Mouse (Mus musculus) intestine, embryonic 16.5 days (tissue): ENCODE measurements around the gene Fancg. TPM values are rescaled to one million over a fixed set of nuclear protein-coding genes. Genes with fewer than 3 reads are reported as not detected.
A peak's percentile ranks its signal among the peaks of the same experiment; 100 is the strongest.

Experiments
- ATAC-seq: fragments of 200-750 bp; cut with Nextera tagmentation; 2 replicates; pipeline ENCODE4 v1.8.0; 2017; ENCODE audit warnings: moderate TSS enrichment, moderate library complexity
- H3K27ac ChIP-seq: fragments of 300-500 bp; sonication (generic); 2 replicates; pipeline ENCODE4 v1.5.1; 2014; ENCODE audit warnings: mild to moderate bottlenecking, low read length
- H3K27me3 ChIP-seq: fragments of 300-500 bp; sonication (generic); replicated peaks from 2 replicates; pipeline ENCODE4 v1.6.1; 2014; ENCODE audit warnings: low read length, control low read depth, mixed read lengths; ENCODE audit not compliant: control insufficient read depth, insufficient read depth
- H3K36me3 ChIP-seq: fragments of 300-500 bp; sonication (generic); 2 replicates; pipeline ENCODE4 v1.6.1; 2014; ENCODE audit warnings: low read length, control low read depth; ENCODE audit not compliant: control insufficient read depth, insufficient read depth
- H3K4me1 ChIP-seq: fragments of 300-500 bp; sonication (generic); 2 replicates; pipeline ENCODE4 v1.6.1; 2014; ENCODE audit warnings: low read length, control low read depth, mixed read lengths; ENCODE audit not compliant: control insufficient read depth, insufficient read depth
- H3K4me2 ChIP-seq: fragments of 300-500 bp; sonication (generic); 2 replicates; pipeline ENCODE4 v1.6.1; 2014; ENCODE audit warnings: low read depth, low read length, control low read depth
- H3K4me3 ChIP-seq: fragments of 300-500 bp; sonication (generic); 2 replicates; pipeline ENCODE4 v1.5.1; 2014; ENCODE audit warnings: mild to moderate bottlenecking, low read length
- H3K9ac ChIP-seq: fragments of 300-500 bp; sonication (generic); 2 replicates; pipeline ENCODE4 v1.6.1; 2014; ENCODE audit warnings: low read depth, low read length
- H3K9me3 ChIP-seq: fragments of 300-500 bp; sonication (generic); 2 replicates; pipeline ENCODE4 v1.6.1; 2016; ENCODE audit warnings: low read length, control low read depth; ENCODE audit not compliant: control insufficient read depth
- WGBS: fragments of 180-500 bp; shearing (Covaris S2); extraction: QIAGEN DNeasy Blood & Tissue Kit; methylation state at CpG from one replicate; pipeline ENCODE4 v1.1.7; 2014; 5-methylcytosine and 5-hydroxymethylcytosine counted together
- polyA plus RNA-seq: library from polyadenylated mRNA; unstranded; fragments of >200 nt; fragmentation: Nextera tagmentation; extraction: Ambion mirVana; gene quantifications from 2 replicates; pipeline ENCODE4 v1.2.1, GENCODE M21; 2015

Fancg gene
- polyA plus RNA-seq, result 16.1 and 16.2 TPM in 2 replicates

DNA sequence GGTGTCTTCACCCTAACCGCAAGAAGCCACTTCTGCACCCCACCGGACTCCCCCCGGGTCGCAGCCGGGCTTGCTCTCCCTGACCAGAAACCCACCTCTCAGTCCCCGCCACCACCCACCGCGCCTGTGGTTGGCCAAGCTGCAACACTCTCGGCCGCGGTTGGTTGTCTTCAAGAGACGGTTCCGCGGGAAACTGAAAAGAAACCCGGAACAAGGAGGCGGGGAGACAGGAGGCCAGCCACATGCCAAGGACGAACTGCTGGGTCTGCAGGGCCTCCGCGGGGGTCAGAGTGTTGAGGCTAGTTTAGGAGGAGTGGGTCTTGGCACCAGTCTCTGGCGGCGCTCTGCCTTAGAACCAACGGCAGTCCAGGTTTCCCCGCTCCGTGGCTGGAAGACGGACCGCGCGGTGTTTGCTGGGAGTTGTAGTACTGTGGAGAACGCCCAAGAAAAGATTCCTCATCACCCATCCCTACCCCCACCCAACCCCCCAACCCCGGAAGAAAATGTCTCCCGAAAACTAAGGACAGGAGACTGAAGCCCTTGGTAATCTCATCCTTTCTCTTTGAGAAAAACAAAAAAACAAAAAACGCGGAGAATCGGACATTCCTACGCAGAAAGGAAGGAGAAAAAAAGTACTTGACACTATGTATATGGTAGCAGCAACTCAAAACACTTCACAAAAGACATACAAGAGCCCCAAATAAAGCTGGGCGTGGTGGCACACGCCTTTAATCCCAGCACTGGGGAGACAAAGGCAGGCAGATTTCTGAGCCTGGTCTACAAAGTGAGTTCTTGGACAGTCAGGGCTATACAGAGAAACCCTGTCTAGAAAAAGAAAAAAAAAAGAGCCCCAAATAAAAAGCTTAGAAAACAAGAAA lies at the start of gene Fancg:
Gene Fancg (minus strand): TSS at position 346 of the 878 bp plus-strand sequence.
- 1% methylated on average over 37 of the region's 37 CpGs for WGBS
- no peaks in the 10 kb centered on the region for H3K27me3 ChIP-seq
- H3K4me3 ChIP-seq, result peak within 1 kb of the TSS; percentile 85
- H3K4me1 ChIP-seq, result 0 out of 2 replicates have a peak, but pooled peaks cover 3% of the 10 kb centered on the region
- peak within 1 kb of the TSS; percentile 79 for H3K4me2 ChIP-seq
- peak within 1 kb of the TSS; percentile 78 for H3K9ac ChIP-seq
- ATAC-seq, result peak; percentile 92
- H3K27ac ChIP-seq, result no peak within 1 kb of the TSS
- no peaks in the 10 kb centered on the region for H3K36me3 ChIP-seq
- no peaks in the 10 kb centered on the region for H3K9me3 ChIP-seq

DNA sequence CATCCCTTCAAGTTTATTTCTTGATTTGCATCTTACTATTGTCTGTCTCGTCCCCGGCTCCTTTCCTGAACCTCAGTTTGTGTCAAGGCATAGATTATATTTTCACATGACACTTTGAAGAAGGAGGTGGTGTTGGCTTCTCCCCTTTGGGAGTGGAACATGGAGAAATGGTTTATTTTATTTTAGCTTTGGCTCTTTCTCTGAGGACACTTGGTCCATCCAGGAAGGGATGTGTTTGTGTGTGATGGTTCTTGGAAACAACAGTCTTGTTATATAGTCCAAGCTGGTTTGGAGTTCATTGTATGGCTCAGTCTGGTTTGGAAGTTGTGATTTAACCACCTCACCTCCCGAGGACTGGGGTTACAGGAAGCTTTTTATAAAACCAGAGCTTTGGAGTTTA lies 49.4 kb upstream of the Fancg start:
- no peaks in the 10 kb centered on the region for H3K36me3 ChIP-seq
- 0 out of 2 replicates have a peak overlapping the region, but pooled peaks have one; percentile 76 for H3K9ac ChIP-seq
- no peak overlapping the region for H3K27ac ChIP-seq
- H3K4me2 ChIP-seq, result peak overlapping the region; percentile 81
- H3K4me3 ChIP-seq, result peak overlapping the region; percentile 72
- no peaks in the 10 kb centered on the region for H3K9me3 ChIP-seq
- H3K4me1 ChIP-seq, result peaks cover 3% of the 10 kb centered on the region; the same call in 1 of the 2 replicates
- 46% methylated on average over 3 of the region's 3 CpGs for WGBS
- no peak for ATAC-seq
- H3K27me3 ChIP-seq, result peaks cover 5% of the 10 kb centered on the region; the same call in 1 of the 2 replicates

DNA sequence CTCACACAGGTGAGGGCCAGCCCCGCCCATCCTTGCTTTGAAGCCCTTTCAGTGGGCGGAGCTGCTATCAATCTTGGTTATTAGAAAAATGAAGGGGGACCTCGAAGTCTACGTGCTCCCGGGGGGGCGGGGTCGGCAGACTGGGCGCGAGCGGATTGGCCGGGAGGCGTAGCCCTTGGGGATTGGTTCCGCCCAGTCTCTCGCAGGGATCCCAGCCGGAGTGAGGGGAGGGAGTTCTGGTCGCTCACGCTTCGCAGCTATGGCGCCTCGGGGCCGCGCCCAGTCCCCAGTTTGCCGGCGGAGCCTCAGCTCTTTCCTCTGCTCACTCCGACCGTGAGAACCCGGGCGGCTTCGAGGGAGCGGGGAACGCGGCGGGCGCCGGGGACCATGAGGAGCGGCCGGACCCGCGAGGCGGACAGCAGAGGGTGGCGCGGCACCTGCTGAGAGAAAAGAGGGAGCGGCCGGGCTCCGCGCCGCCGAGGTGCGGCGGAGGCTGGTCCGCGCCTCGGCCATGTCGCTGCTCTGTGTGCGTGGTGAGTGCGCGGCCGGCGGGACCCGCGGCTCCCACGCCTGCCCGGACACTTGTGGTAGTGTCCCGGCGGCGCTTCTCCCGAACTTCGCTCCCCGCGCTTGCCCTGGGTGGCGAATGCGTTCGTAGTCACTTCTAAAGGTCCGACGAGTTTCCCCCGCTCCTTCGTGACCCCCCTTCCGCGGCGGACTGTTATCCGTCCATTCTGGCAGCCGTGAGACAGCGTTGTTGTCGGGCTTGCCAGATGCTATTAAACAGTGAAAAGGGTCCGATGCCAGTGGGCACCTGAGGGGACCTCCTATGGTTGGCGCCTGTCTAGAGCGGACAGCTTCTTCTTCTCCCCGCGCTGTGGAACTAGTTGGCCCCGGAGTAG lies 48.7 kb upstream of the Fancg start, which contains the start of gene Unc13b:
Gene Unc13b (plus strand): TSS at position 201 of the 902 bp plus-strand sequence.
- H3K4me2 ChIP-seq, result peak within 1 kb of the TSS; percentile 81
- under 1% methylated on average over 70 of the region's 90 CpGs for WGBS
- no peaks in the 10 kb centered on the region for H3K9me3 ChIP-seq
- H3K4me3 ChIP-seq, result peak within 1 kb of the TSS; percentile 72
- H3K36me3 ChIP-seq, result no peaks in the 10 kb centered on the region
- ATAC-seq, result peak; percentile 99
- H3K27me3 ChIP-seq, result peaks cover 5% of the 10 kb centered on the region; the same call in 1 of the 2 replicates
- H3K9ac ChIP-seq, result peak within 1 kb of the TSS; percentile 76
- H3K27ac ChIP-seq, result peak within 1 kb of the TSS; percentile 77
- peaks cover 3% of the 10 kb centered on the region; the same call in 1 of the 2 replicates for H3K4me1 ChIP-seq

DNA sequence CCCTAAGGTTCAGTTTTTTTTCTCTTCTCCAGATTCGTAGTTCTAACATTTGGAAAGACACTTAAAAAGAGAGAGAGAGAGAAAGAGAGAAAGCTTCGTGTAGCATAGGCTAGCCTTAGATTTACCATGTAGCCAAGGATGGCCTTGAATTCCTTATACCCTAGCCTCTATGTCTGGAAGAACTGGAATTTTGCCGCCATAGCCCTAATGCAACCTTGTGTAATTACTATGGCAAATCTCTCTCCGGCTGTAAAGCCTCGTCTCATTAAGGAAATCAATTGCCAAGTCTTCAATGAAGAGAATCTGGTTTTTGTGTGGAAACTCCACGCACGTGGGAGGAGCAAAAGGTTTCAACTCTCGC lies 48.1 kb upstream of the Fancg start:
- Histone ChIP-seq H3K4me3 (peak overlapping the region; percentile 72), H3K9ac (peak overlapping the region; percentile 76; the same call in 1 of the 2 replicates), H3K4me2 (peak overlapping the region; percentile 81), H3K9me3 (no peaks in the 10 kb centered on the region), H3K4me1 (peaks cover 3% of the 10 kb centered on the region; the same call in 1 of the 2 replicates), H3K27ac (no peak overlapping the region), H3K27me3 (peaks cover 5% of the 10 kb centered on the region; the same call in 1 of the 2 replicates), H3K36me3 (no peaks in the 10 kb centered on the region)
- 20% methylated on average over 8 of the region's 8 CpGs for WGBS
- peak; percentile 32 for ATAC-seq

DNA sequence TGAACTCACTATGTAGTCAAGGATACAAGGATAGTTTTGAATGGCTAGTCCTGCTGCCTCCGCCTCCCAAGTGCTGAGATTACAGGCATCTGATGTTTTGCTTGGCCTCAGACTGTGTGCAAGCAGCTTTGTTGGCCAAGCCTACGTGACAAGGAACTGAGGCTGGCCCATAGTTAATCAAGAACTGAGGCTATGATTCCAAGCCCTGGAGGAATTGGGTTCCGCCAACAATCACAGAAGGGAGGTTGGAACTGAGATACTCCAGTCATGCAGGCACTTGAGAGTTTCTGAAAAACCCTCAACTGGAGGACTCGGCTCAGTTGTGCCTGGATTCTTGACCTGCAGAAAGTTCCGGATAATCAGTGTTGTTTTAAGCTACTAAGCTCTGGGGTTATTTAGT lies 47.3 kb upstream of the Fancg start:
- WGBS, result 93% methylated on average over 5 of the region's 5 CpGs
- no peaks in the 10 kb centered on the region for H3K9me3 ChIP-seq
- H3K9ac ChIP-seq, result no peak overlapping the region
- no peak overlapping the region for H3K4me2 ChIP-seq
- H3K36me3 ChIP-seq, result no peaks in the 10 kb centered on the region
- no peak overlapping the region for H3K4me3 ChIP-seq
- ATAC-seq, result no peak
- H3K27me3 ChIP-seq, result peaks cover 5% of the 10 kb centered on the region; the same call in 1 of the 2 replicates
- H3K4me1 ChIP-seq, result peaks cover 3% of the 10 kb centered on the region; the same call in 1 of the 2 replicates
- no peak overlapping the region for H3K27ac ChIP-seq

DNA sequence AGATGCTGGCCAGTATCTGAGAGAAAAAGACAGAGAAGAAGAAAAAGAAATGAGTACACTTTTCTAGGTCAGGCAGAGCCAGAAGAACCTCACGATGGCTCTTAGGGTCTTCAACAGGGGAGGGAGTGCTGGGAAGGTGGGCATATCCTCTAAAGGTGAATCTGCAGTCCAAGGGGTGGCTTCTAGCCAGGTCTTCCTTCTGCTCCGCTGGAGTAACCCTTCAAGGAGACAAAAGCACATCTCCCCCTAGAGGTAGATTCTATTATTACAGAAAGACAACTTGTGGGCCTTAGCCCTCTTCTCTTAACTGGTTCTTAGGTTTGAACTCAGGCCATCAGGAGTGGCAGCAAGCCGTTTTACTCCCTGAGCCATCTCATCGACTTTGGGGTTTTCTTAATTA lies 42.3 kb upstream of the Fancg start:
- no peak overlapping the region for H3K4me3 ChIP-seq
- H3K27me3 ChIP-seq, result no peaks in the 10 kb centered on the region
- H3K9ac ChIP-seq, result no peak overlapping the region; the same call in 1 of the 2 replicates
- H3K9me3 ChIP-seq, result no peaks in the 10 kb centered on the region
- no peaks in the 10 kb centered on the region; the same call in 1 of the 2 replicates for H3K4me1 ChIP-seq
- WGBS, result 20% methylated on average over 4 of the region's 4 CpGs
- H3K36me3 ChIP-seq, result no peaks in the 10 kb centered on the region
- ATAC-seq, result no peak
- no peak overlapping the region for H3K4me2 ChIP-seq
- H3K27ac ChIP-seq, result no peak overlapping the region

DNA sequence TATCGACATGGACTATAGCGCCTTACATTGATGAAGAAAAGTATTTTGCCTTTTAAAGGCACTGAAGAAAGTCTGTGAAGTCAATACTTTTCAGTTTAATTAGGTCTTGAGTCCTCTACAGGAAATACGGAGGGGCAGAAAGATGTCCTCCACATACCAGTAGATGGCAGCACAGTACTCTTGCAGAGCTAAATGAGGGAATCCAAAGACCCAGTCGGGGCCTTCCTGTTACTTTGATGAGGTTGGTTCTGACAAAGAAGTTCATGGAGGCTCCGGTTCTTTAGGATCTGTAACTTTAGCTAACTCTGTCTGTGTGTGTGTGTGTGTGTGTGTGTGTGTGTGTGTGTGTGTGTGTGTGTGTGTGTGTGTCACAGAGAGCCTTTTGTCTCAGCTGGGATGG lies 36.9 kb upstream of the Fancg start:
- Histone ChIP-seq H3K9me3 (no peaks in the 10 kb centered on the region), H3K4me2 (no peak overlapping the region), H3K27ac (no peak overlapping the region), H3K4me3 (no peak overlapping the region), H3K4me1 (peaks cover 23% of the 10 kb centered on the region), H3K36me3 (no peaks in the 10 kb centered on the region), H3K27me3 (no peaks in the 10 kb centered on the region), H3K9ac (no peak overlapping the region)
- whole genome bisulfite sequencing, result 5% methylated on average over 5 of the region's 5 CpGs
- no peak for ATAC-seq

DNA sequence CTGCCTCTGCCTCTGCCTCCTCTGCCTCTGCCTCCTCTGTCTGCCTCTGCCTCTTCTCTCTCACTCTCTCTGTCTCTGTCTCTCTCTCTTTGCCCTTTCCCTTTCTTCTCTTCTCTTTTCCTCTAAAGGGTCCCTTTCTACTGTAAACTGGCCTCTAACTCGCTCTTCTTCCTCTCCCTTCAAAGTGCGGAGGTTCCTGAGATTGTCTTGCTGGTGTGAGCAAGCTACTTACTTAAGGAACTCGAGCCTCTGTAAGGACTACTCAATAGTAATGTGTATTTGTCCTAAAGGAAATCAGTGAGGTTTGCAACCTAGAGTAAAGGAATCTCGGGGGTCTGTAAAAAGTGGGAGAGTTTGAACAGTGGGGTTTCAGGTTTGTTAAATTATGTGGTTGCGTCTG lies 36.3 kb upstream of the Fancg start:
- WGBS, result 62% methylated on average over 5 of the region's 5 CpGs
- H3K36me3 ChIP-seq, result no peaks in the 10 kb centered on the region
- no peak overlapping the region for H3K4me3 ChIP-seq

More for the DNA sequence above, 36.3 kb upstream of the Fancg start:
- Histone ChIP-seq H3K9me3 (no peaks in the 10 kb centered on the region), H3K4me2 (peak overlapping the region; percentile 93; the same call in 1 of the 2 replicates), H3K27me3 (no peaks in the 10 kb centered on the region), H3K9ac (no peak overlapping the region), H3K27ac (no peak overlapping the region), H3K4me1 (peaks cover 23% of the 10 kb centered on the region)
- ATAC-seq, result no peak
